Mouse (Mus musculus) lung, embryonic 16.5 days (tissue): ENCODE results near the gene Ccdc194. TPM values are rescaled to one million over a fixed set of nuclear protein-coding genes. Genes with fewer than 3 reads are reported as not detected.

Experiments
- polyA plus RNA-seq: library from polyadenylated mRNA; unstranded; fragments of >200 nt; fragmentation: Nextera tagmentation; extraction: Ambion mirVana; gene quantifications from 2 replicates; pipeline ENCODE4 v1.2.1, GENCODE M21; 2015

Ccdc194 gene
- polyA plus RNA-seq, 1 experiment from 2014 or later, result 0.58 TPM

Other genes starting within 250 kb of the Ccdc194 start
- gene Use1, start 158.9 kb downstream of the Ccdc194 start, polyA plus RNA-seq, result 95.6 and 101 TPM in 2 replicates
- gene Ocel1, start 154.4 kb downstream of the Ccdc194 start, polyA plus RNA-seq, result 5.9 and 6.3 TPM in 2 replicates
- gene Nr2f6, start 143.8 kb downstream of the Ccdc194 start, polyA plus RNA-seq, result 36.2 and 39.9 TPM in 2 replicates
- gene Ushbp1, start 129.9 kb downstream of the Ccdc194 start, polyA plus RNA-seq, result 37.3 and 40.7 TPM in 2 replicates
- 96.9 and 108 TPM in 2 replicates for gene Babam1, start 128.8 kb downstream of the Ccdc194 start, polyA plus RNA-seq
- gene Ankle1, start 119.7 kb downstream of the Ccdc194 start, polyA plus RNA-seq, result 44.9 and 49.4 TPM in 2 replicates
- gene Abhd8, start 62.1 kb downstream of the Ccdc194 start, polyA plus RNA-seq, result 36.7 and 37.8 TPM in 2 replicates
- gene Mrpl34, start 60.8 kb downstream of the Ccdc194 start, polyA plus RNA-seq, result 136 and 151 TPM in 2 replicates
- 91.9 and 96.3 TPM in 2 replicates for gene Dda1, start 56.5 kb downstream of the Ccdc194 start, polyA plus RNA-seq
- 0.79 and 1.0 TPM in 2 replicates for gene Ano8, start 39.7 kb downstream of the Ccdc194 start, polyA plus RNA-seq
- gene Gtpbp3, start 37.6 kb downstream of the Ccdc194 start, polyA plus RNA-seq, result 16.1 and 17.4 TPM in 2 replicates
- 130 and 145 TPM in 2 replicates for gene Plvap, start 14.0 kb downstream of the Ccdc194 start, polyA plus RNA-seq
- 50.4 and 51.1 TPM in 2 replicates for gene Bst2, start 11.7 kb upstream of the Ccdc194 start, polyA plus RNA-seq
- gene Mvb12a, start 17.2 kb upstream of the Ccdc194 start, polyA plus RNA-seq, result 96.3 and 99.5 TPM in 2 replicates
- gene Tmem221, start 33.2 kb upstream of the Ccdc194 start, polyA plus RNA-seq, result 4.4 and 4.5 TPM in 2 replicates
- gene Nxnl1, start 40.9 kb upstream of the Ccdc194 start, polyA plus RNA-seq, result 0.10 TPM in 1 of 2 replicates, not detected in the other
- gene Slc27a1, start 43.2 kb upstream of the Ccdc194 start, polyA plus RNA-seq, result 38.4 and 39.5 TPM in 2 replicates
- gene Pgls, start 66.5 kb upstream of the Ccdc194 start, polyA plus RNA-seq, result 202 and 218 TPM in 2 replicates
- gene Fam129c, start 71.9 kb upstream of the Ccdc194 start, polyA plus RNA-seq, result 2.7 and 3.7 TPM in 2 replicates
- 70.3 and 72.9 TPM in 2 replicates for gene Colgalt1, start 85.3 kb upstream of the Ccdc194 start, polyA plus RNA-seq
- 0.67 and 0.68 TPM in 2 replicates for gene Unc13a, start 146.0 kb upstream of the Ccdc194 start, polyA plus RNA-seq
- gene Jak3, start 150.6 kb upstream of the Ccdc194 start, polyA plus RNA-seq, result 8.9 and 9.1 TPM in 2 replicates
- gene Insl3, start 163.5 kb upstream of the Ccdc194 start, polyA plus RNA-seq, result 1.4 and 1.5 TPM in 2 replicates
- gene B3gnt3, start 176.1 kb upstream of the Ccdc194 start, polyA plus RNA-seq, result 4.4 and 4.6 TPM in 2 replicates
- 6.5 and 8.0 TPM in 2 replicates for gene Fcho1, start 200.0 kb upstream of the Ccdc194 start, polyA plus RNA-seq